Mouse (Mus musculus) gastrocnemius, adult 8-10 months (tissue): ENCODE measurements around the gene Minos1. TPM values are rescaled to one million over a fixed set of nuclear protein-coding genes. Genes with fewer than 3 reads are reported as not detected.

Experiments used
- DNase-seq, 2 experiments: peaks; one replicate each; pipeline ENCODE4 v3.0.0; 2022; ENCODE audit warnings: low spot score in 2 of 2
- total RNA-seq, 4 experiments: library from RNA; stranded (reverse); gene quantifications; 2 replicates each; pipeline ENCODE4 v1.2.4; 2022

The Minos1 gene
- 100 to 1,000 TPM; 289 to 395 (median 341) TPM for total RNA-seq

- DNase-seq, result peak; percentile 97 to 98
Measured at GRCm38 (mm10) chr4:139130701-139131549, at the start of gene Minos1. Gene Minos1 (minus strand): TSS chr4:139131113.

DNA sequence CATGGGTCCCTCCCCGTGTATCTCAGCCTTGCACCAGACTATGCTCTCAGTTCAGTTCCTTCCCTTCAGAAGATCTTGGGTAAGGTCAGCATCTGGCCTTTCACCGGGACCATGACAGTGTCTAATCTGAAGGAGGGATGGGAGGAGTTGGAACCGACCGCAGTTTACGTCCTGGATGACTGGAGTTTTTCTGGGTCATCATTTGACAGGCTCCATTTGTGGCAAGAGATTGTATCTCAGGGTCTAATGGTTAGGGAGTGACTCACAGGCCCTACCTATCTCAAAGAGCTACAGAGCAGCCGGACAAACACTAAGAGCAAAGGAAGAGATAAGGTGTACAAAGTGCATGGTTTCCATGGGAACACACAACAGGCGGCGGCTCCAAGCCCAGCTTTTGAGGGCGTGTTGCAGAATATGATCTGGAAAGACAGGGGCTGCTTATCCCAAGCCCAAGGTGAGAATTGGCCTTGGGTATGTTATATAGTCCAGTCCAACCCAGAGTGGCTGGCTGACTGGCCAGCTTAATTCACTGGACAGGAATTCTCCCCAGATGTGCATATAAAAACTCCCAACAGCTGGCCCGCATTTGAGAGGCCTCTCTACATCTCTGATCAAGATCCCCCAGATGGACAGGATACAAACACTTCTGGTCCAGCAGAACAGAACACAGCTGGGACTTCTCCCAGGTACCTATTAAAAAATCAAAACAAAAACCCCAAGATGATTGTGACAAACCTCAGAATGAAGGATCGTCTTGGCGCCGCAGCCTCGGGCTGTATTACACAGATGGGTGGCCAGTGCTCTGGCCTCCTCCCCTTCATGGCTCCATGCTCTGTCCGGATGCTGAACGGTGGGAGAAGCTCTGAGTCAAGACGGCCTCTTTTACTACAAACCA lies 49.1 kb upstream of the Minos1 start:
- no peak for DNase-seq

DNA sequence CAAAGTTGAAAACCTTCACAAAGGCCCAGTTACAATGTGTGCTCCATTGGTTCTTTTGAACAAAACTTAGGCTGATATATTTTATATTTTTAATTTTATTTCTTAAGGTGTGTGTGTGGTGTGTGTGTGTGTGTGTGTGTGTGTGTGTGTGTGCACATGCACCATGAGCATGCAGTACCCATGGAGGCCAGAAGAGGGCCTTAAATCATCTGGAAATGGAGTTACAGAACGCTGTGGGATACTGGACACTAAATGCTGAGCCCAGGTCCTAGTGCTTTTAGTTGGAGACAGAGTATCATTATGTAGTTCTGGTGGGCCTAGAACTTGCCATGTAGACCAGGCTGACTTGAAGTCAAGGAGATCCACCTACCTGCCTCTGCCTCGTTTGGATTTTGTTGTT lies 48.3 kb upstream of the Minos1 start:
- DNase-seq, result no peak

- no peak for DNase-seq
Measured at GRCm38 (mm10) chr4:139178377-139178776, 47.5 kb upstream of the Minos1 start.

- no peak for DNase-seq
Measured at GRCm38 (mm10) chr4:139177921-139178320, 47.0 kb upstream of the Minos1 start.

DNA sequence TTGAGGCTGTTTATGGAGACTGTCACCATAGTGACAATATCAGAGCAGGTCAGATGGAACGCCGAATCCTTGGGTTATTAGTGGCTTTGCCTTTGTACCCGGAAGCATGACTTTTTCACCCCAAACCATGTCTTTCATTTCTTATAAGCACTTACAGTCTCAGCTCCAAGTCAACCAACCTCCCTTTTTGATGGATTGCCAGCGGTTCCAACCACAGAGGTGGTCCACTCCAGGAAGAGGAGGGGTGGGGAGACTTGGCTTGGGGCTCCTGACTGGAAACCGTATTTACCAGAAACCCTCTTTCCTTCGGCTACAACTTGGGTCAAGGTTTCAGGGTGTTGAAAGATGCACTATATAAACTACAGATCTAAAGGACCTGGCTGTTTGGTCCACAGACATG lies 45.1 kb upstream of the Minos1 start:
- DNase-seq, result no peak

DNA sequence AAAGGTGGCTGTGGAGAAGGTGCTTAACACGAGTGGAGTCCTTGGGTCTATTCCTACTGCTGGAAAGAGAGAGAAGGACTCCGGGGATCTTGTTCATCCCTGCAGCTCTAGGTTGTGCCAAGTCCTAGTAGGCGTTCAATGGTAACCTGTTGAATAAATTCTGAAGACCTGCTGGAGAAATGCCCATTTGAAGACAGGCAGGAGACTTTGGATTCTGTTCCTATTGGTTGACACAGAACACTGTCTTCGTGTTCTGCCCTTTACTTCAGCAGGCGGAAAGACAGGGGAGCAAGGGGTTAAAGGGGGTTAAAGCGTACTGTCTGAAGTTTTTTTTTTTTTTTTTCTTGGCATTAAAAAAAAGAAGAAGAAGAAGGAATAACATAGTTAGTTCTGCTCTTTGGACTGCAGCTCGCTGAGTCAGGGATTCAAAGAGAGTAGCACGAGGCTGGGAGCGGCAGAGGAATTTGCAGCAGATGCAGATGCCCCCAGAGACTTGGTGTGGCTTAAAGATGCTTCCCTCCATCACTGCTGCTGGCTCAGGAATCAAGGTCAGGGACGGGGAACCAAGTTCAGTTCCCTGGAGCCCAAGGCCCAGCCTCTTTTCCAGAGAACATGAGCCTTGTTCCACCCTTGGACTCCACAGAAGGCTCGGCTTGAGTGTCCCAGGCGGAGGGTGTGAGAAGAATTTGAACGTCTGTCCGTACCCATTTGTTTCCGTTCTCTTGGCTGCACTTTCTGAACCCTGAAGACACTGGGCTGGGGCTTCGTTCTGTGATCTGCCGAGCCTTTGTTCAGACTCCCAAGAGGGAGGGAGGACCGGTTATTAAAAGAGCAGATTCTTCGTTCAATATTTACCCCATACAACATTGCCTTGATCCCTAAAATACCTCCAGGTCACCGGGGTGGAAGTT lies 44.4 kb upstream of the Minos1 start:
- peak; percentile 77 to 83 for DNase-seq

DNA sequence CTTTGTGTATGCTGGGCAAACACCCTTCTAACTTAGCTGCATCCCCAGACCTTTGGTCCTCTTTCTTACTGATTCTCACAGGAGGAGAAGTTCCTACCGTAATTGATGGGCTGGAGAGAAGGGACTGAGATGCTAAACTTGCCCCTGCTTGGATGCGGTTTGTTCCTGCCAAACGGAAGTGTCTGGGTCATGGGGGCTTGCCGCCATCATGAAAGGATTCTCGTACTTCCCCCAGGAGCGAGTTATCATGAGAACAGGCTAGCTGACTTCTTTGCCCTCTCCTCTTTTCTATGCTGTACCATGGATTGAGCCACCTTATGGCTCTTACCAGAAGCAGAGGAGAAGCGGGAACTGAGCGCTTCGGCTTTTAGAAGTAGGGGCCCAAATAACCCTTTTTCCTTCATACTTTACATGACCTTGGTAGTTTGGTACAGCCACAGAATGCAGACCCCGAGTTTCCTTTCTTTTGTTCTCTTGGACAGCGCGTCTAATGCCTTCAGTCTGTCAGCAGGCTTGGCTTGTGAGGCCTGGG lies 38.9 kb upstream of the Minos1 start:
- DNase-seq, result no peak

DNA sequence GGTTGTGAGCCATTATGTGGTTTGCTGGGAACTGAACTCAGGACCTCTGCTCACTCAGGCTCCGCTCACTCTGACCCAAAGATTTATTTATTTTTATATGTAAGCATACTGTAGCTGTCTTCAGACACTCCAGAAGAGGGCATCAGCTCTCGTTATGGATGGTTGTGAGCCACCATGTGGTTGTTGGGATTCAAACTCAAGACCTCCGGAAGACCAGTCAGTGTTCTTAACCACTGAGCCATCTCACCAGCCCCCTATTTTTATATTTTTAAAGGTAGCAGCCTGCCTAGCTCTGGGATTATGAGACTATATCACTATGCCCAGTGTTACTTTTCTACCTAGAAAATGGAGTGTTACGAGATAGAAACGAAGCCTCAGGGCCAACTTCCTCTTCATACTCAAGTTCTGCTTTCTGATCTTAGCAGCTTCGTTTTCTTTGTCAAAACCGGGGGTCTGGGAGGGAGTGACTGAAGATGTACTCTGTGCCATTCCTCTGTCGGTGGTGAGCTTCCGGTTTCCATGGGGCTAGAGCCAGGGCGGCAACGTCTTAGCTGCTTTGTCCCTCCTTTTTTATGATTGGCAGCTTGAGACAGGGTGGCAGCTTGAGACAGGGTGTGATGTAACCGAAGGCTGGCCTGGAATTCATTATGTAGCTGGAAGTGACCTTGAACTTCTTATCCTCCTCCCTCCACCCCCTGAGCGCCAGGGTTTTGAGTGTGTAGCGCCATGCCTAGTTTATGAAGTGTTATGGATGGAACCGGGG lies 38.3 kb upstream of the Minos1 start:
- no peak for DNase-seq

GRCm38 (mm10) chr4:139167107-139167506 lies 36.2 kb upstream of the Minos1 start:
- DNase-seq, result no peak

GRCm38 (mm10) chr4:139166244-139166643 lies 35.3 kb upstream of the Minos1 start:
- DNase-seq, result no peak

- no peak for DNase-seq
Measured at GRCm38 (mm10) chr4:139165259-139165658, 34.3 kb upstream of the Minos1 start.

DNA sequence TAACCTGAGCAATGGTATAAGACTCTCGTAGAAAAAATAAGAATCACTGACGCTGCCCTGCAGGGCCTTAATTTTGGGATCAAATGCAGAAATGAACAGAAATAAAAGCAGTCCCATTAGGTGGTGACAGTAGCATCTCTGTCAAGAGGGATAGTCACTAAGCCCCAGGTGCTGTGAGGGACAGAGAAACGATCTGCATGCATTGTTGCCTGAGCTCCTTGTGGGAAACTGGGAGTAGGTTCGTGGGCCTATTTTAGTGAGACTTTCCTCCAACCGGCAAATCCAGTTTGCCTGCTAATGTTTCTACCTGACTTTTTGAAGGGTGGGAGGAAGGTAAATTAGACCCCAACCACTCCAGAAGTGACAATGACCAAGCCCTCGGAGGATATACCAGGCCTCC lies 33.2 kb upstream of the Minos1 start:
- DNase-seq, result no peak

DNA sequence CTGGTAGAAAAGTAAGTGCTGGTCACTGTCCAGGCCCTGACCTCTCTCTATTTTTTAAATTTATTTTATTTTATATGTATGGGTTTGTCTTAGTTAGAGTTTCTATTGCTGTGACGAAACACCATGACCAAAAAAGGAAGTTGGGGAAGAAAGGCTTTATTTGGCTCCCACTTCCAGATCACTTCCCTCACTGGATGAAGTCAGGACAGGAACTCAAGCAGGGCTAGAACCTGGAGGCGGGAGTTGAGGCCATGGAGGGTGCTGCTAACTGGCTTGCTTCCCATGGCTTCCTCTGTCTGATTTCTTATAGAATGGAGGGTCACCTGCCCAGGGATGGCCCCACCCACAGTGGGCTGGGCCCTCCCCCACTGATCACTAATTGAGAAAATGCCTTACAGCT lies 30.2 kb upstream of the Minos1 start:
- no peak for DNase-seq

DNA sequence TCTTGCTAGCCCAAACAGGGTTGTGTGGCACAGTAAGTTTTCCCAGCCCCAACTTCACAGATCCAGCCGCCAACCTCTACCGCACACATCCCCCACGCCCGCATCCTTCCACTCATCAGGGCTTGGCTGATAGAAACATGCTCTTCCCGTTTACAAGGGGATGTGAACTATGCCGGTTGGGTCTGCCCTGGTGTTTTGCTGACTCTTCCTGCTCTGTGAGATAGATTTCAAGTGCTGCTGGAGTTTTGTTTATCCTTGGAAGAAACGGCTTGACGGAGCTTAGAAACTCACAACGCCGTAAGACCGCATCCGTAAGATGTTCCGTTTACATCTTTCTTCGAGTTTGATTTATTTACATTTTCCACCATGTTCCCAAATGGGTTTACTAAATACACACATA lies 27.4 kb upstream of the Minos1 start:
- DNase-seq, result no peak

DNA sequence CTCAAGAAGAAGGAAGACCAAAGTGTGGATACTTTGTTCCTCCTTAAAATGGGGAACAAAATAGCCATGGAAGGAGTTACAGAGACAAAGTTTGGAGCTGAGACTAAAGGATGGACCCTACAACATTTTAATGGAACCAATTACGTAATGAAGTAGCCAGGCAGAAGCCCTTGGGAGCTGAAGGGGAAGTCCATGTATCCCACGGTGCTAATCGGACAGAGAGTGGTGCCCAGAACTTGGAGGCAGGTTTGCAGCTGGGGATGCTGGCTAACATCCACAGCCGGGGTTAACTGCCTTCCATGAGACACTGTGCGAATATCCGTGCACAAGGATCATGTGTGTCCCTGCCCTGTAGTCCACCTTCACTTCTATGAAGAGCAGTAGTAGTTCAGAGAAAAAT lies 25.6 kb upstream of the Minos1 start:
- DNase-seq, result no peak

DNA sequence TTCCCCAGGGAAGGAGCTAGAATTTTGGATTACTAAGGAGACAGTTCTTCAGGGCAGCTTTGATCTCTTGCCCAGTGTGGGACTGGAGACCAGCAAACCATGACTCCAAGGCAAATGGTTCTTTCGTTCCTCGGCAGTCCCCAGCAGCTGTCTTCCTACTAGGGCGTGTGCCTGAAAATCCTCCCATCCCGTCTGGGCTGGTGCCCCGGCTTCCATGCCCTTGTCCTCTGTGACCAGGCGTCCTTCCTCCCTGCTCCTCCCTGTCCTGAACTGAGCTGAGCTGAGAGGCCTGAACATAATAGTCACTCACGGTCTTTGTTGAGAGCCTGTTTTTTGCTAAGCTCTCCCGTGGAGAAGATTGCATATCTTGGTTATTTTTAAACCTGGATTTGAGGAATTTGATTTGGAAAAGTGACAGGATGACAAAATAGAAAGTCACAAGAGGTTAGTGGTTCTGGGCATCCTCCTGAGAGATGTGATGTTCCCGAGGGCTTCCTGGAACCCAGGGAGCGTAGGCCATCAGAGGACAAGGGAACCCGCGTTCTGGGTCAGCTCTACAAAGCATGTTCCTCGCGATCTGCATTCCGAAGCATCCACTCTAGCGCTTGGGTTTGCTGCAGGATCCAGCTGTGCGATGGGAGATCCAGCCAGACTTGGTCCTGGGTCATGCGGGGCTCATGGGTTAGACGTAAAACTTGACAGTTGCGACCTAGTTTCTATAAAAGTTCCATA lies 23.8 kb upstream of the Minos1 start:
- peak; percentile 48 to 66 for DNase-seq

DNA sequence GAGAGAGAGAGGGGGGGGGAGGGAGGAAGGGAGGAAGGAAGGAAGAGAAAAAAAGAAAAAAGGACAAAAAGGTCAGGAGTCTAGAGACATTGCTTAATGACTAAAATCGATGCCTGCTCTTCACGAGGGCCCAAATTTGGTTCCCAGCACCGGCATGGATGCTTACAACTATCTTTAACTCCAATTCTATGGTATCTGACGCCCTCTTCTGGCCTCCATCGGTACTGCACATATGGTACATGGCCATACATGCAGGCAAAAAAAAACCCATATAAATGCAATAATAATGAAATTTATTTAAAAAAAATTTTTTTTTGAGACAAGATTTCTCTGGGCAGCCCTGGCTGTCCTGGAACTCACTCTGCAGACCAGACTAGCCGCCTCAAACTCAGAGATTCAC lies 20.5 kb upstream of the Minos1 start:
- no peak for DNase-seq

GRCm38 (mm10) chr4:139146760-139147159 lies 15.8 kb upstream of the Minos1 start:
- DNase-seq, result peak; percentile 56 to 65

DNA sequence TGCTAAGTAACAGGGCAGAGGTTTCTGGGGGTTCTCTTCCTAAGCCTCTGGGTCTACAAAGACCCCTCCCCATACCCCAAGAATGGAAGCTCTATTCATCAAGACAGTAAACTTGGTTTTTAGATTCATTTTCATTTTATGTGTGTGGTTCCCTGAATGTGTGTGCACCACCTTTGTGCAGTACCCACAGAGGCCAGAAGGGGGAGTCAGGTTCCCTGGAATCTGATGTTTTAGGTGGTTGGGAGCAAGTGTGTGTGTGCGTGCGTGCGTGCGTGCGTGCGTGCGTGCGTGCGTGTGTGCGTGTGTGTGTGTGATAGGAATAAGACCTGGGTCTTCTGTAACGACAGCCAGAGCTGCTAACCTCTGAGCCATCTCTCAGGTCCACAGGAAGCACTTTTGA lies 14.2 kb upstream of the Minos1 start:
- no peak for DNase-seq
